Mouse (Mus musculus): ENCODE measurements at regions not wholly inside any gene's neighbourhood (a gene's known extent, or its start where the extent isn't known, plus 50 kb on each side); places are given as distances from the start of the nearest gene placed in this dataset.

- no peak for DNase-seq
Observed at GRCm38 (mm10) chr11:19145991-19146390, 127.2 kb upstream of the Meis1 start.

- no peak for DNase-seq
Observed at GRCm38 (mm10) chr11:19151026-19151425, 132.2 kb upstream of the Meis1 start.

DNA sequence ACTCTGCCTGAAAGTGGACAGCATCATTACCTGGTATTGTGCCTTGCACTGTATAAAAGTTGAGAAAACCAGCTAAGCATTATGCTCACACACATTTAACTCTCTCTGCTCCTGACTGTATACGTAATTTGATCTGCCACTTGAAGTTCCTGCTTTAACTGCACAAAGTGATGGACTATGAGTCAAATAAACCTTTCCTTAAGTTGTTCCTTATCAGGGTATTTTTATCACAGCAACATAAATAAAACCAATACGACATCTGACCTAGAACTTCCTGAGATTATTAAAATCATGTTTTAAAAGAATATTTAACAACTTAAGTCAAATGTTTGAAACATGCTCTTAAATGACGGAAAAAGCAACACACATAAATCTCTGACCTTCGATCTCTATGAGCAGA, 134.9 kb upstream of the Meis1 start:
- DNase-seq: no peak

DNA sequence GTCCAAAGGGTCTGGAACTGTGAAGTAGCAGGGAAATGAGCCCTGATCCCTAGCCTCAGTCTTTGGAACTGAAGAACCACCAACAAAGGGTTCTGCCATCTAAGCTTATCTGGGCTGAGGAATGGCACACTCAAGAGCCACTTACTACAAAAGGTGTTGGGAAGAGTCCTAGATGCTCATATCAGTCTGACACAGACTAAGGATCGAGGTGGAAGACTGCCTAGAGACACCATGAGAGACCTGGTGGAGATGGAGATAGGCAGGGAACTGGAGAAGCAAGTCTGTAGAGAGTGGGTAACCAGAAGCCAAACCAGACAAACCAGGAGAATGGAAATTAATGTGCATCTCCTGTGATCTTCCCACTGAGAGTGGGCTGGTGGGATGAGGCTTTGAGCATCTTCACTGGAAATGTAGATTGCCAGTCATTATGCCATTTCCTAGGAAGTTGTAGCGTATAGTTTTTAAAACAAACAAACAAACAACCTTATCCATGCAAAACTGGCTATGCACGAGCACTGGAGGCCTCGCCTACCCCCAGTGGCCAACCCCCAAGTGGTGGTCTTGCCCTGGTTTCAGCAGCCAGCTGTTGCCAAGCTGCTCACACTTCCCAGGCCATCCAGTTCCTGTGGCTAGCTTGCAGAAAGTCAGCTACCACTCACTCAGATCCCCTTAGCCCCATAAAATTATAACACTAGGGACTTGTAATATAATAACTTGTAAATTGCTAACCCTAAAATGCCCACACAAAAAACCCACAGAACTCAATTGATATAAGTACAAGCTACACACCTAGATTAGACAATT, 136.2 kb upstream of the Meis1 start:
- no peak for DNase-seq

GRCm38 (mm10) chr11:19155617-19155983, 136.8 kb upstream of the Meis1 start:
- no peak for DNase-seq

GRCm38 (mm10) chr11:19160227-19160626, 141.4 kb upstream of the Meis1 start:
- DNase-seq: no peak

DNA sequence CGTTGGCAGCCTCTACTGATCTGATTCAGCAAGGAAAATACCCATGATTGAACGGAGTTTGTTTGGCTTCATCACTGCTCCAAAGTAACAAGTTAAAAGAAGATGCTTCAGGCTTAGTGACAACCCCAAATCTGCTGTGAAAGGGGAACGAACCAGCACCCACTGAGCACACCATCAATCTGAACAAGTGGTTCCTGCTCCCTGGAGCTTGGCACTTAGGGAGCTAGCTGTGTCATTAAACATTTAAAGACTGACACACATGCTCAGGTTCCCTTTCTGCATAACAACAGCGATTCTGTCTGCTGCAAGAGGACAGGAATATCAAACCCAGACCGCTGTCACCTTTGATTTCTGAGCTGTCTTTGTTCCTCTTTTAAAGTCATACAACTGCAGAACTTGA, 141.9 kb upstream of the Meis1 start:
- DNase-seq: no peak

DNA sequence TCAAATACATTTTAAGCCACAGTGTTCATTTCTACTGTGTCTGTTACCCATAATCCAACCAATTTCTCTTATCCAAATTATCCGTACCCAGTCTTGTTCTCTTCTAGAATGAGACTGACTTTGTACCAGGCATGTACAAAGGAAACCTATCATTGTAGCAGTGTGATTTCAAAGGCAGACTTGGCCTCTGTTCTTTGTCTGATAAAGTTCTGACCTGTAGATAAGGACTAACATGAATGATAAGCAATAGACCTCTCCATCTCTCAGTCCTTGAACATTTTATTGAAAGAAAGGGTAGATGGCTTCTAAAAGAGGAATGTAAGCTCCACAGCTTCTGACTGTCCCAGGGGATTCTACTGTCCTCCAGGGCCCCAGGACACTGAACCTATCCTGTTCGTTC, 152.2 kb upstream of the Meis1 start:
- no peak for DNase-seq

DNA sequence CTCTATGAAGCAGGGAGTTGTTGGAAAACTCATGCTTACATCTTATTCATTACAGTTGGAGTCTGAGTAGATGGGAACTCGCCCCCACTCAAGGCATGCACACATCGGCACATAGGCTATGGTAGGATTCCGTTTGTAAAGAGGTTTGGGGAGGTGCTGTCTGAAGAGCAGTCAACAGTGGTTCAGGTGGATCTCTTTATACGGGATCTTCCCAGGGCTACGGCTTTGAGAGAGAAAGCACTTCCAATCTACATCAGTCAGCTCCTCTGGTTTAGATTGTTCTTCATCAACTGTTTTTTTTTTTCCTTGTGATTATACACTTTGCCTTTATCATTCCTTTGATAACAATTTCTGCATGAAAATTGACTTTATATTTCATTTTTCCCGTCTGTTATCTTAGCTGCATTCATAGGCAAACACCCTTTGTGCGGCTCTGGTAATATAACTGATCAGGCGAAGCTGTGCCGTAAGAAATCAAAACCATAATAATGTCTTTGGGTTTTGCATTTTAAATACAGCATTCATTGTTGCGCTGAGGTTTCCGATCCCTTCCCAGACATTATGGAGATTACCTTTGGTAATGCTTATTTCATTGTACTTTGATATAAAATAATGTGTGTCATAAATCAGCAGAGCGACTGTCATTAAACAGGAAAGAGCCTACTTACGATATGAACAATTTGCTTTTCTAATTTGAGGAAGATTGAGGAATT, 155.7 kb upstream of the Meis1 start:
- no peak for DNase-seq

DNA sequence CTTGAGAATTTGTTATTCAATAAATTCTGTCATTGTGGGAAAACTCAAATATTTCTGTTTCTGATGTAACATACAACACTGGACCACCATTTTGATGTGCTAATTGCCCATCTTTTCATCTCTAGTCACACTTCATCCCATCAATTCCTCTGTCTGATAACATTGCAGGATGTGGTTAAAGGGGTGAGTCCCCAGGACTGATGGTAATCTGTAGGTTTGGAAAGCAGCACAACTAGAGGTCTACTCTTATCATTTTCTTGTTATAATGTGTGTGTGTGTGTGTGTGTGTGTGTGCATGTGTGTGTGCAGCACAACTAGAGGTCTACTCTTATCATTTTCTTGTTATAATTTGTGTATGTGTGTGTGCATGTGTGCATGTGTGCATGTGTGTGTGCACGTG, 160.5 kb upstream of the Meis1 start:
- no peak for DNase-seq

GRCm38 (mm10) chr11:19189778-19190177, 171.0 kb upstream of the Meis1 start:
- no peak for DNase-seq

GRCm38 (mm10) chr11:19194464-19194863, 175.7 kb upstream of the Meis1 start:
- no peak for DNase-seq

GRCm38 (mm10) chr11:19197790-19198189, 179.0 kb upstream of the Meis1 start:
- no peak for DNase-seq

- DNase-seq: no peak
Observed at GRCm38 (mm10) chr11:19202602-19203517, 184.1 kb upstream of the Meis1 start.

- no peak for DNase-seq
Observed at GRCm38 (mm10) chr11:19203518-19203900, 184.7 kb upstream of the Meis1 start.

DNA sequence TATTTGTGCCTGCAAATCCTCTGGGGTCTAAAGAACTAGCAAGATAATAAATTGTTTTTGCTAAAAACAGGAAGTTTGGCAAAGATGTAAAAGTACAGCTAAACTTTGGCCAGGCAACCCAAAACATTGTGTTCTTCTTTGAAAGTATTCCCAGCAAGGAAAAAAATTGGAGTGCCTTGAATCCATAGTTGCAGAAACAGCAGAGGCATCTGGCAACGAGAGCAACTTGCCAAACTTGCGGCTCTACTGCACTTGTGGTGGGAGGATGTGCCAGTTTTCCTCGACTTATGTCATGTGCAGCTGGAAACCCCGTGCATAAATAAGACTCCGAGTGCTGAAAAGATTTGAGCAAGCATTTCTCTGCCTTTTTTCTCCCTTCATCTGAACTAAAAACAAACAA, 185.2 kb upstream of the Meis1 start:
- peak; percentile 6 to 10 for DNase-seq

- DNase-seq: no peak
Observed at GRCm38 (mm10) chr11:19204521-19204920, 185.7 kb upstream of the Meis1 start.

- no peak for DNase-seq
Observed at GRCm38 (mm10) chr11:19205174-19205573, 186.4 kb upstream of the Meis1 start.

GRCm38 (mm10) chr11:19219476-19219875, 200.7 kb upstream of the Meis1 start:
- DNase-seq: no peak

DNA sequence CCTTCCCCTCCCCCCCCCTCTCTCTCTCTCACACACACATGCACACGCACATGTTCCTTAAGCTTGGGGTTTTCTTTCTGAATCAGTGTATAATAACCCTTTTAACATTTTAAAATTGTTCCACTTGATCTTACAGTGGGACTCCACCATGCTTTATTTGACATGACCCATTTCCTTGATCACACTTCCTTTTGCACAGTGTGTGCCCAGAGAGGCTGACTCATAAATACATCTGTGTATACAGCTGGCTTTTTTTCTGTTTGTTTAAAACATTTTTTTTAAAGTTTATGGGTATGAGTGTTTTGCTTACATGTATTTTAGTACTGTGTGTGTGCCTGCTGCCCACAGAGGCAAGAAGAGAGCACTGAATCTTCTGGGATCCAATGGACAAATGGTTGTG, 202.7 kb upstream of the Meis1 start:
- DNase-seq: no peak

- no peak for DNase-seq
Observed at GRCm38 (mm10) chr11:19226756-19227155, 208.0 kb upstream of the Meis1 start.

DNA sequence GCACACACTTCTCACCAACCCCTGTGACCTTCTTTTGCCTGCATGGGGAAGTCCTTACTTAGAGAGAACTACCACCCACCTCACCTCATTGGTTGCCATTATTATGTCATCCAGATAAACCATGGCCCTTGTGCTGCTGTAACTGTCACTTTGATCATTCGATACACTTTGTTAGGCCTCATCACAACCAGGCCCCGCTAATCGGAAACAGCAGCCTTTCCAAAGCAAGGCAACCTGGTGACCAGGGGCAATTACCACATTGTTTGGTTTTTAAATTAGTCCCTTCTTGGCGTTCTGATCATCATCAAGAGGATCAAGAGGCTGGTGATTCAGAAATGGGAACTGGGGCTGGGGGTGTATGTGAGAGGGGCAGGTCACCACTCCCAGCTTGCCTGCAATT, 208.9 kb upstream of the Meis1 start:
- DNase-seq: no peak

- no peak for DNase-seq
Observed at GRCm38 (mm10) chr11:19246390-19247114, 227.8 kb upstream of the Meis1 start.

Data from cerebellum, adult 18-20 months (tissue).